Mouse (Mus musculus) liver, embryonic 13.5 days (tissue): Measurements from ENCODE around the gene Pitpnm1. TPM values are rescaled to one million over a fixed set of nuclear protein-coding genes. Genes with fewer than 3 reads are reported as not detected.

Experiments used
- ATAC-seq: fragments of 200-750 bp; cut with Nextera tagmentation; 2 replicates; pipeline ENCODE4 v1.8.0; 2017; ENCODE audit warnings: low read depth, mild to moderate bottlenecking, moderate number of reproducible peaks, moderate library complexity
- DNase-seq: peaks from one replicate; pipeline ENCODE4 v3.0.0; 2022
- H3K27ac ChIP-seq: fragments of 300-500 bp; sonication (generic); 2 replicates; pipeline ENCODE4 v1.5.1; 2015; ENCODE audit warnings: moderate library complexity, mild to moderate bottlenecking, inconsistent platforms
- H3K27me3 ChIP-seq: fragments of 300-500 bp; sonication (generic); 2 replicates; pipeline ENCODE4 v1.6.1; 2015; ENCODE audit warnings: mild to moderate bottlenecking, inconsistent platforms
- H3K36me3 ChIP-seq: fragments of 300-500 bp; sonication (generic); 2 replicates; pipeline ENCODE4 v1.6.1; 2015; ENCODE audit warnings: mild to moderate bottlenecking, inconsistent platforms
- H3K4me1 ChIP-seq: fragments of 300-500 bp; sonication (generic); replicated peaks from 2 replicates; pipeline ENCODE4 v1.6.1; 2015; ENCODE audit warnings: inconsistent platforms
- H3K4me2 ChIP-seq: fragments of 300-500 bp; sonication (generic); 2 replicates; pipeline ENCODE4 v1.6.1; 2015; ENCODE audit warnings: inconsistent platforms, mild to moderate bottlenecking, moderate library complexity
- H3K4me3 ChIP-seq: fragments of 300-500 bp; sonication (generic); replicated peaks from 2 replicates; pipeline ENCODE4 v1.5.1; 2015; ENCODE audit warnings: mild to moderate bottlenecking, inconsistent platforms
- H3K9ac ChIP-seq: fragments of 300-500 bp; sonication (generic); 2 replicates; pipeline ENCODE4 v1.6.1; 2015; ENCODE audit warnings: mild to moderate bottlenecking, inconsistent platforms
- H3K9me3 ChIP-seq: fragments of 300-500 bp; sonication (generic); replicated peaks from 2 replicates; pipeline ENCODE4 v1.6.1; 2016; ENCODE audit warnings: inconsistent platforms
- WGBS: fragments of 180-500 bp; shearing (Covaris S2); methylation state at CpG from one replicate; pipeline ENCODE4 v1.1.7; 2015; ENCODE audit not compliant: insufficient replicate concordance; 5-methylcytosine and 5-hydroxymethylcytosine counted together
- polyA plus RNA-seq: library from polyadenylated mRNA; unstranded; fragments of >200 nt; fragmentation: Nextera tagmentation; extraction: Ambion mirVana; gene quantifications from 2 replicates; pipeline ENCODE4 v1.2.1, GENCODE M21; 2015

Pitpnm1 gene
- polyA plus RNA-seq, 1 experiment from 2014 or later = 2.8 TPM

DNA sequence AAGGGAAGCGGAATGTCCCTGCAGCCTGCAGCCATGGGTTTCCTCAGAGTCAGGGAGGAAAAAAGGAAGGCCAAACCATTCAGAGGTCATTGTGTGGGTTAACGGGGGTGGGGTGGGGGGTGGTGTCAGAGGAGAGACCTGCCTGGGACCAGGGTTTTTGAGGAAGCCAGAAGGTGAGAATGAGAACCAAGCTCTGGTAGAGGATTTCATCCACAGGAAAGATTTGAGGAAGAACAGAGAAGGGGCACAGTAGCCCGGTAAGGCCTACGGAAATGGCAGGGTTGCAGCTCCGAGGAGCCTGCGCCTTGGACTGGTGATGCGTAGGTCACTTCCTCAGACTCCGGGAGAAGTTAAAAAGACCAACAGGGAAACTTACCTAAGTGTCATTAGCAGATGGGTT is 29.0 kb upstream of the Pitpnm1 start:
- no peak overlapping the region for H3K9ac ChIP-seq
- ATAC-seq (peak; percentile 22; the same call in 1 of the 2 replicates), DNase-seq (no peak)
- H3K4me2 ChIP-seq = no peak overlapping the region
- WGBS = 39% methylated on average over 8 of the region's 8 CpGs
- peak overlapping the region; percentile 48 for H3K27ac ChIP-seq
- H3K4me1 ChIP-seq = peaks cover 34% of the 10 kb centered on the region
- H3K4me3 ChIP-seq = no peak overlapping the region
- no peaks in the 10 kb centered on the region; the same call in 1 of the 2 replicates for H3K27me3 ChIP-seq
- H3K36me3 ChIP-seq = no peaks in the 10 kb centered on the region
- no peaks in the 10 kb centered on the region for H3K9me3 ChIP-seq

DNA sequence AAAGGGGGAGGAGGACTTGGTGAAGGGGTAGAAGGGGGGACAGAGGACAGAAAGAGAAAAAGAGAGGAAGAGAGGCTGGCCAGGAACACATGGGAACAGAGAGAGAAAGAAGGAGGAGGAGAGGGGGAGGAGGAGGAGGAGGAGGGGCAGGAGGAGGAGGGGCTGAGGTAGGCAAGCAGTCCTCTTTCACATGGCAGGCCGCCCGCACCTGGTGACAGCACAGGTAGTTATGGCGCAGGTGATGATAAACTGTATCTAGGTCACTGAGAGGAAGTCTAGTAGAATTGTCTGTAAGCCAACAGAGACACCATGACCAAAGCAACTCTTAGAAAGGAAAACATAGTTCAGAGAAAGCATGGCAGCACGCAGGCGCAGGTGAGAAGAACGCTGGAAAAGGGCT is 28.4 kb upstream of the Pitpnm1 start:
- H3K27me3 ChIP-seq = no peaks in the 10 kb centered on the region; the same call in 1 of the 2 replicates
- H3K36me3 ChIP-seq = no peaks in the 10 kb centered on the region
- no peak overlapping the region for H3K4me2 ChIP-seq
- peak overlapping the region; percentile 48 for H3K27ac ChIP-seq
- no peaks in the 10 kb centered on the region for H3K9me3 ChIP-seq
- no peak overlapping the region for H3K4me3 ChIP-seq
- ATAC-seq = no peak
- H3K9ac ChIP-seq = no peak overlapping the region
- WGBS = 83% methylated on average over 6 of the region's 6 CpGs
- DNase-seq = no peak
- H3K4me1 ChIP-seq = peaks cover 32% of the 10 kb centered on the region

DNA sequence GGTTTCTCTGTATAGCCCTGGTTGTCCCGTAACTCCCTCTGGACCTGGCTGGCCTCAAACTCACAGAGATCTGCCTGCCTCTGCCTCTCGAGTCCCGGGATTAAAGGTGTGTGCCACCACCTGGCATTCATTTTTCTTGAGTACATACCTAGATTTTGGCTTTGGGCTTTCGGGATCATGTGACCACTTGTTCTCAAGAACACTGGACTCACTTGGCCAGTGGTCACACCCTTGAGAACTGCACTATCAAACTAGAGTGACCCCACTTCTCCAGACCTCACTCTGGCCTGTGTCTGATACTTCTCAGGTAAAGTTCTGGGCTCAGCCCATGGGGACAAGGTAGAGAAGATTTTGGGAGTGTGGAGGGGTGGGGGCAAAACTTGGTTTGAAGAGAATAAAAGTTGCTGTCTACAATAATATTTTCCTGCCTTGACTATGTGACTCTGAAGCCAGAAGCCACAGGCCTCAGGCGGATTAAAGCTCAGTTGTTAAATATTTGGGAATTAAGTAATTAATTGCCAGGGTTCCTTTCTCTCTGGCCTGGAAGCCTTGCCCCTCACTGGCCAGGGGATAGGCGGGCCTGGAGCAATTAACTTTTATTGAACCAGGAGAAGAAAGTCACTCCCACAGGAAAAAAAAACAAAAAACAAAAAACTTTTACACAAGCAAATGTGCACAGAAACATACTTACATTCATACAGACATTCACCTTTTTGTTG is 26.9 kb upstream of the Pitpnm1 start:
- Histone ChIP-seq H3K27ac (no peak overlapping the region), H3K27me3 (no peaks in the 10 kb centered on the region; the same call in 1 of the 2 replicates), H3K4me1 (peaks cover 21% of the 10 kb centered on the region), H3K4me3 (no peak overlapping the region), H3K9me3 (no peaks in the 10 kb centered on the region), H3K36me3 (no peaks in the 10 kb centered on the region), H3K4me2 (no peak overlapping the region), H3K9ac (no peak overlapping the region)
- ATAC-seq (no peak), DNase-seq (no peak)
- 69% methylated on average over 6 of the region's 6 CpGs for WGBS

DNA sequence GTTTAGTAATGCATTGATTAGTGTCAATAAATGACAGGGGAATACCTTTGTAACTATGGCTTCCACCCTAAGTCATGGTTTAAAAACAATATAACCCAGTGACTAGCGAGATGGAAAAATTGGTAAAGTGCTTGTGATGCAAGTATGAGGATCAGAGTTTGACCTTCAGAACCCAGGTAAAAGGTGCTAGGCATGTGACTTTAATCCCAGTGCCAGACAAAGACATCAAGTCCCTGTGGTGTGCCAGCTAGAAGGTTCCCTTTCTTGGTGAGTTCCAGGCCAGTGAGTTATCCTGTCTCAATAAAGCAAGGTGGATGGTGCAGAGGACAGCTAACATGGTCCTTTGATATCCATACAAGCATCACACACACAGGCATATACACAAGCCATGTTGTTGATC is 24.3 kb upstream of the Pitpnm1 start:
- Histone ChIP-seq H3K4me1 (peaks cover 41% of the 10 kb centered on the region), H3K36me3 (no peaks in the 10 kb centered on the region), H3K9ac (no peak overlapping the region), H3K27me3 (no peaks in the 10 kb centered on the region), H3K4me2 (no peak overlapping the region), H3K4me3 (no peak overlapping the region), H3K9me3 (no peaks in the 10 kb centered on the region), H3K27ac (no peak overlapping the region)
- no peak for ATAC-seq
- no peak for DNase-seq
- WGBS = 74% methylated on average over 1 of the region's 1 CpGs

DNA sequence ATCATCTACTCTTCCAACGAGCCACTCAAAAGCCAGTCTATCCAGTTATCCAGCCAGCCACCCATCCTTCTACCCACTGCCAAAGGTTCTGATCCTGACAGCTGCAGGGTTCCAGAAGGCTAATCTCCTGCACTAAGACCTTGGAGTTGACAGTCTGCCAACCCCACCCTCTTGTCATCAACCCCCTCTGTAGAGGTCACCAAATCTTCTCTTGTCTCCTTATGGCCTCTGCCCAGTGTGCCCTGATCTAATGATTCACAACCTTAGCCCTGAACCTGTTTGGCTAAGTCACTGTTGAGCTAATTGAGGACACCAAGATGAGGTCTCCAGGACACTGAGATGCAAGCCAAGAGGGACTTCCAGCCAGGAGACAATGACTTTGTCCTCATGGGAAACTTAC is 20.2 kb upstream of the Pitpnm1 start:
- H3K4me2 ChIP-seq = no peak overlapping the region
- H3K9ac ChIP-seq = no peak overlapping the region
- H3K9me3 ChIP-seq = no peaks in the 10 kb centered on the region
- peaks cover 5% of the 10 kb centered on the region; the same call in 1 of the 2 replicates for H3K27me3 ChIP-seq
- peaks cover 43% of the 10 kb centered on the region for H3K4me1 ChIP-seq
- DNase-seq (no peak), ATAC-seq (peak; percentile 19; the same call in 1 of the 2 replicates)
- no peak overlapping the region for H3K4me3 ChIP-seq
- no peaks in the 10 kb centered on the region for H3K36me3 ChIP-seq
- H3K27ac ChIP-seq = no peak overlapping the region
- 47% methylated on average over 1 of the region's 1 CpGs for WGBS

DNA sequence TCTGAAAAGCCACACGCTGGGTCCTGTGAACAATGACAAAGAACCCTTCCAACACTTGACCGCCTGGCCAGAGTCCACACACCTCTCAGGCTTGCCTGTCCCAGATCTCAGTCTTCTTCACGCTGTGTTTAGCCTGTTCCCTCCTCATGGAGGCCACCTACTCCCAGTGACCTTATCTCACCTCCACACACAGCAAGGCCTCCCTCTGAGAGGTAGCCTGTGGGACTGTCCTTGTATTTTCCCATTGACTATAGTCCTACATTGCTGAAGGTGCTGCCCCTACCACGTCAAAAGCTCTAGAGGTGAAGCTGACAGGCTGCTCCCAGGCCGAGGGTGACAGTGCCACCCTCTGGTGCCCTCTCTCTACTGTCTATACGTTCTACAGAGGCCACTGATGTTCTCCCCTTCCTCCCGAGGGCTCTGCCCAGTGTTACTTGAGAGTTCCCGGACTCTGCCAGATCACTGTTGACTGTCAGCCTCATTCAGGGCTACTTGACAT is 19.2 kb upstream of the Pitpnm1 start:
- H3K36me3 ChIP-seq = no peaks in the 10 kb centered on the region
- ATAC-seq = peak; percentile 93
- H3K4me2 ChIP-seq = peak overlapping the region; percentile 50
- 0 out of 2 replicates have a peak overlapping the region, but pooled peaks have one; percentile 5 for H3K4me3 ChIP-seq
- H3K9me3 ChIP-seq = no peaks in the 10 kb centered on the region
- peaks cover 7% of the 10 kb centered on the region; the same call in 1 of the 2 replicates for H3K27me3 ChIP-seq
- H3K4me1 ChIP-seq = peaks cover 43% of the 10 kb centered on the region
- peak; percentile 43 for DNase-seq
- H3K9ac ChIP-seq = peak overlapping the region; percentile 49
- 35% methylated on average over 8 of the region's 8 CpGs for WGBS
- peak overlapping the region; percentile 72 for H3K27ac ChIP-seq

DNA sequence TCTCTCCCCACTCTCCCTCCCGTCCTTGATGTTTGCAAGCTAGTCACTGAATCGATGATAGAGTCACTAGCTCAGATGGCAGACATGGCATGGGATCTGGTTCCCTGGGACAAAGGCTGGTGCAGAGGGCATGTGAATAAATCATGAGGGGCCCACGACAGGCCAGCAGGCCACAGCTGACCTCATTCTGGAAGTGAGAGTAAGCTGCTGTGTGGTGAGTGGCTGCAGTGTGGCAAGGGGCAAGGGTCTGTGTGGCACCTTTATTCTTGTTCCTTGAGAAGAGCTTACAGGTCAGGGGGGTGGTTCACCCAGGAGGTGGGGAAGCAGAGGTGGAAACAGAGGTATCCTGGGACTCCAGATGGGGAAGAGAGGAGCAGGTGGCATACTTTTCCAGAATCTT is 18.4 kb upstream of the Pitpnm1 start, which contains the start of gene Cabp2:
Gene Cabp2, plus strand, starts transcription at position 185 of the 400 bp plus-strand sequence.
- no peak for ATAC-seq
- H3K36me3 ChIP-seq = no peaks in the 10 kb centered on the region
- peaks cover 7% of the 10 kb centered on the region; the same call in 1 of the 2 replicates for H3K27me3 ChIP-seq
- peak within 1 kb of the TSS; percentile 50 for H3K4me2 ChIP-seq
- no peaks in the 10 kb centered on the region for H3K9me3 ChIP-seq
- peak within 1 kb of the TSS; percentile 72 for H3K27ac ChIP-seq
- 54% methylated on average over 3 of the region's 3 CpGs for WGBS
- no peak for DNase-seq
- peaks cover 43% of the 10 kb centered on the region for H3K4me1 ChIP-seq
- peak within 1 kb of the TSS; percentile 49 for H3K9ac ChIP-seq
- 0 out of 2 replicates have a peak within 1 kb of the TSS, but pooled peaks have one; percentile 5 for H3K4me3 ChIP-seq

DNA sequence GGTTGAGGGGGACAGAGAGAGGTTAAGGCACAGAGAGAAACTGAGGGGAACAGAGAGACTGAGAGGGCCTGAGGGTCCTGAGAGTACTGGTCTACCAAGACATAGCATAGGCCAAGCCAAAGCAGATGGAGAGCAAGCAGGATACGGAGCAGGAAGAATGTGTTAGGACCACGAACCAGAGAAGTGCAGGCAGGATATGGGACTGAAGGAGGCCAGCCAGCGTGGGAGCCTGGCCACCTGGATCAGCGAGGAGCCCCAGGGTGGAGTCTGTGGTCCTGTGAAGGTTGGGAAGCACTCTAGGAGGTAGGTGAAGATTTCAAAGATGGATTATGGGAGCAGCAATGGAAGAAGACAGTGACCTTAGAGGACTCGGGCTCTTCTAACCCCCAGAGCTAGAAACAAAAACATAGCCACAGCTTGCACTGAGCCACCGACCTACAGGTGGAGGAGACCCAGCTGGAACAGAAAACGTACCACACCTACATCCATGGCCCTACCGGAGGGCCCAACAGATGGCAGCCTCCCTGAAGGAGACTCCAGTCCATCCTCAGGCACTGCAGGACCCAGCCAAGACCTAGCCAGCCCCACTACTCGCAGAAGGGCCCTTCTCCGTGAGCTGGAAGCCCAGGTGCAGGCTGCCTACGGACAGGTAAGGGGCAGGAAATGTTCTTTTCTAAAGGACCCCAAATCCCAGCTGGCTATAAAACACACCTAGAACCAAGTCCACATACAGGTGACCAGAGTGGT is 17.4 kb upstream of the Pitpnm1 start:
- Histone ChIP-seq H3K36me3 (no peaks in the 10 kb centered on the region), H3K9me3 (no peaks in the 10 kb centered on the region), H3K27ac (no peak overlapping the region; the same call in 1 of the 2 replicates), H3K4me2 (no peak overlapping the region), H3K4me1 (peaks cover 43% of the 10 kb centered on the region), H3K9ac (no peak overlapping the region), H3K27me3 (peaks cover 11% of the 10 kb centered on the region; the same call in 1 of the 2 replicates), H3K4me3 (no peak overlapping the region)
- DNase-seq = no peak
- ATAC-seq = no peak
- WGBS = 69% methylated on average over 11 of the region's 11 CpGs

DNA sequence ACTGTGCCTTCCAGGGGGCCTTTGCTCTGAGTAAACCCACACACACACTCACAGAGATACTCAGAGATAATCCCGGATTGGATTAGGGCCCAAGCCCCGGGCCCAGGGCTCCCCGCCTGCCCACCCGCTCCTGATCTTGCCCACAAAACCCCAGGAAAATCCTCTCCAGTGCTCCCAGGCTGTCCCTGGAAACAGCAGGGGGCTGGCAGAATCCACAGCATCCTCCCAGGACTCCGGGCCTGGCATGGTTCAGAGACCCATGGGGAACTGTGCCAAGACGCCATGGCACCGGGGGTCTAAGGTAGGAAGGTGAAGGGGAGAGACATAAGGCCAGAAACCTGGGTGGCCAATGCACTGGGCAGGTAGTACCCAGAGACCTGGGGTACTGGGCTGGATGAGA is 16.5 kb upstream of the Pitpnm1 start:
- Histone ChIP-seq H3K4me2 (no peak overlapping the region), H3K9me3 (no peaks in the 10 kb centered on the region), H3K4me3 (no peak overlapping the region), H3K36me3 (no peaks in the 10 kb centered on the region), H3K27ac (no peak overlapping the region), H3K27me3 (peaks cover 11% of the 10 kb centered on the region; the same call in 1 of the 2 replicates), H3K4me1 (peaks cover 39% of the 10 kb centered on the region), H3K9ac (no peak overlapping the region)
- 71% methylated on average over 7 of the region's 7 CpGs for WGBS
- no peak for DNase-seq
- no peak for ATAC-seq

DNA sequence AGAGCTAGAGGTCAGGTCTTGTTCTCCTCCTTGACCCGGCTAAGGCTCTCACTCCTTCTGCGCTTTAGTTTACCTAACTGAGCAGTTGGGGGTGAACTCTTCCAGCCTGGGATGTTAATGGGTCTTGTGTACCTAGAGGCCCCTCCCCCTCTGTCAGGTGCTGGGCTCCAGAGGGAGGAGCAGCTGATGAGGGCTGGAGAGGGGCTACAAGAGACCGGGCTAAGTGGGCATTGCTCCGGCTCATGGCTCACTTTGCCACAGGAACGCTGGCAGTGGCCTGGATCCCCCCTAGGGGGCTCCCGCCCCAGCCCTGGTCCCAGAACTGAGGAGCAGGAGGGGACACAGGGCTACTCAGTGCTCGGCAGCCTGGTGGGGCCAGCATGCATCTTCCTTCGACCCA is 16.0 kb upstream of the Pitpnm1 start:
- 39% methylated on average over 8 of the region's 8 CpGs for WGBS
- ATAC-seq (no peak), DNase-seq (no peak)
- H3K27me3 ChIP-seq = peaks cover 11% of the 10 kb centered on the region; the same call in 1 of the 2 replicates
- H3K9me3 ChIP-seq = no peaks in the 10 kb centered on the region
- H3K27ac ChIP-seq = no peak overlapping the region
- no peak overlapping the region for H3K9ac ChIP-seq
- H3K4me1 ChIP-seq = peaks cover 41% of the 10 kb centered on the region
- H3K4me3 ChIP-seq = no peak overlapping the region
- no peaks in the 10 kb centered on the region for H3K36me3 ChIP-seq
- no peak overlapping the region for H3K4me2 ChIP-seq

DNA sequence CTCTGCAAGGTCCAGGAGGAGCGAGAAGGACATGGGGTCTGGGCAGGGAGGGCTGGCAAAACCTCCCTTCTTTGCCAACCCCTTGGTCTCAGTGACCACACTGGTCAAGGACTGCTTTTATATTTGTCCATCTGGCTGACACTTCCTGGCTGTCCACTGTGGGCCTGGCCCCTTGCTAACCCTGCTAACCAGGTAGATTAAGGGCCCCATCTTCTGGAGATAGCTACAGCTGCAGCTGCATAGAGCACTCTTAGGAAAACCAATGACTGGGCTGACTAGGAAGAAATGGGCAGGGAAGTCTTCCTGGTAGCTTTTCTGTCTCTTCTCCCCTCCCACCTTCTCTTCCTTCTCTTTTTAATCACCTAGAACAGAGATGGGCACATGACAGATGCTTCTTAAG is 14.8 kb upstream of the Pitpnm1 start:
- 81% methylated on average over 1 of the region's 1 CpGs for WGBS
- no peak overlapping the region for H3K4me2 ChIP-seq
- no peak overlapping the region for H3K9ac ChIP-seq
- H3K9me3 ChIP-seq = no peaks in the 10 kb centered on the region
- H3K27ac ChIP-seq = no peak overlapping the region
- H3K27me3 ChIP-seq = peaks cover 17% of the 10 kb centered on the region
- DNase-seq (no peak), ATAC-seq (no peak)
- no peaks in the 10 kb centered on the region for H3K36me3 ChIP-seq
- H3K4me1 ChIP-seq = peaks cover 30% of the 10 kb centered on the region
- no peak overlapping the region for H3K4me3 ChIP-seq
